Mouse (Mus musculus) kidney, postnatal 0 days (tissue): ENCODE data around the gene Spata20. TPM values are rescaled to one million over a fixed set of nuclear protein-coding genes. Genes with fewer than 3 reads are reported as not detected.

ENCODE experiments used
- ATAC-seq: fragments of 200-750 bp; cut with Nextera tagmentation; replicated peaks from 2 replicates; pipeline ENCODE4 v1.8.0; 2017; ENCODE audit warnings: low read depth, moderate number of reproducible peaks, moderate TSS enrichment, moderate library complexity; ENCODE audit not compliant: low FRiP score
- DNase-seq: peaks from one replicate; pipeline ENCODE4 v3.0.0-alpha.2; 2016; ENCODE audit warnings: low spot score
- H3K27ac ChIP-seq: fragments of 300-500 bp; sonication (generic); 2 replicates; pipeline ENCODE4 v1.5.1; 2014; ENCODE audit warnings: mild to moderate bottlenecking
- H3K27me3 ChIP-seq: fragments of 300-500 bp; sonication (generic); 2 replicates; pipeline ENCODE4 v1.6.1; 2014; ENCODE audit warnings: low read length, mixed read lengths; ENCODE audit not compliant: insufficient read depth
- H3K36me3 ChIP-seq: fragments of 300-500 bp; sonication (generic); 2 replicates; pipeline ENCODE4 v1.6.1; 2014; ENCODE audit warnings: low read length, mixed read lengths; ENCODE audit not compliant: insufficient read depth
- H3K4me1 ChIP-seq: fragments of 300-500 bp; sonication (generic); replicated peaks from 2 replicates; pipeline ENCODE4 v1.6.1; 2014; ENCODE audit warnings: antibody characterized with exemption, low read length, mixed read lengths; ENCODE audit not compliant: insufficient read depth
- H3K4me2 ChIP-seq: fragments of 300-500 bp; sonication (generic); 2 replicates; pipeline ENCODE4 v1.6.1; 2014; ENCODE audit warnings: mild to moderate bottlenecking, low read length, moderate library complexity, mixed read lengths
- H3K4me3 ChIP-seq: fragments of 300-500 bp; sonication (generic); replicated peaks from 2 replicates; pipeline ENCODE4 v1.5.1; 2014; ENCODE audit warnings: low read depth, low read length
- H3K9ac ChIP-seq: fragments of 300-500 bp; sonication (generic); 2 replicates; pipeline ENCODE4 v1.6.1; 2014; ENCODE audit warnings: low read depth, low read length
- H3K9me3 ChIP-seq: fragments of 300-500 bp; sonication (generic); replicated peaks from 2 replicates; pipeline ENCODE4 v1.6.1; 2016; ENCODE audit warnings: low read length, inconsistent platforms, mixed read lengths
- CTCF ChIP-seq: IDR thresholded peaks from 2 replicates; pipeline ENCODE4 v1.5.1; 2016; ENCODE audit warnings: antibody characterized with exemption, low read depth, mild to moderate bottlenecking, moderate library complexity
- WGBS: fragments of 180-500 bp; shearing (Covaris S2); extraction: QIAGEN DNeasy Blood & Tissue Kit; methylation state at CpG from one replicate; pipeline ENCODE4 v1.1.7; 2014; 5-methylcytosine and 5-hydroxymethylcytosine counted together
- polyA plus RNA-seq: library from polyadenylated mRNA; unstranded; fragments of >200 nt; fragmentation: Nextera tagmentation; extraction: Ambion mirVana; gene quantifications from 2 replicates; pipeline ENCODE4 v1.2.1, GENCODE M21; 2015

Spata20 gene
- polyA plus RNA-seq, 1 experiment from 2014 or later: not detected

GRCm38 (mm10) chr11:94475722-94476121 lies 10.3 kb downstream of the Spata20 start:
- DNase-seq (no peak), ATAC-seq (no peak)
- no peak for TF ChIP-seq CTCF
- Histone ChIP-seq H3K4me3 (no peak overlapping the region), H3K36me3 (no peaks in the 10 kb centered on the region), H3K9ac (no peak overlapping the region), H3K27me3 (0 out of 2 replicates have a peak, but pooled peaks cover 3% of the 10 kb centered on the region), H3K4me1 (peaks cover 21% of the 10 kb centered on the region; the same call in 1 of the 2 replicates), H3K9me3 (no peaks in the 10 kb centered on the region), H3K4me2 (no peak overlapping the region), H3K27ac (no peak overlapping the region)
- 17% methylated on average over 11 of the region's 11 CpGs for WGBS

GRCm38 (mm10) chr11:94474544-94474910 lies 11.5 kb downstream of the Spata20 start:
- ATAC-seq (peak; percentile 31; the same call in 1 of the 2 replicates), DNase-seq (no peak)
- WGBS: 0% methylated on average over 11 of the region's 11 CpGs
- Histone ChIP-seq H3K9me3 (no peaks in the 10 kb centered on the region), H3K27ac (no peak overlapping the region), H3K36me3 (no peaks in the 10 kb centered on the region), H3K27me3 (0 out of 2 replicates have a peak, but pooled peaks cover 3% of the 10 kb centered on the region), H3K9ac (no peak overlapping the region), H3K4me2 (peak overlapping the region; percentile 86), H3K4me1 (peaks cover 23% of the 10 kb centered on the region; the same call in 1 of the 2 replicates), H3K4me3 (peak overlapping the region; percentile 74)
- TF ChIP-seq CTCF: no peak

GRCm38 (mm10) chr11:94473707-94474543 lies 12.1 kb downstream of the Spata20 start, which contains the start of gene Cacna1g:
Gene Cacna1g (minus strand): TSS chr11:94474198.
- no peak for TF ChIP-seq CTCF
- peaks cover 29% of the 10 kb centered on the region for H3K4me1 ChIP-seq
- peak within 1 kb of the TSS; percentile 74 for H3K4me3 ChIP-seq

GRCm38 (mm10) chr11:94472916-94473706 lies 12.9 kb downstream of the Spata20 start:
- ATAC-seq (0 out of 2 replicates have a peak, but pooled peaks have one; percentile 6), DNase-seq (no peak)
- no peaks in the 10 kb centered on the region for H3K36me3 ChIP-seq
- WGBS: 1% methylated on average over 37 of the region's 52 CpGs
- peaks cover 31% of the 10 kb centered on the region for H3K4me1 ChIP-seq
- 0 out of 2 replicates have a peak, but pooled peaks cover 3% of the 10 kb centered on the region for H3K27me3 ChIP-seq
- peak overlapping the region; percentile 74 for H3K4me3 ChIP-seq
- no peaks in the 10 kb centered on the region for H3K9me3 ChIP-seq
- H3K27ac ChIP-seq: 0 out of 2 replicates have a peak overlapping the region, but pooled peaks have one; percentile 64
- peak overlapping the region; percentile 86 for H3K4me2 ChIP-seq
- TF ChIP-seq CTCF: no peak
- peak overlapping the region; percentile 71 for H3K9ac ChIP-seq

More at GRCm38 (mm10) chr11:94473707-94474543, 12.1 kb downstream of the Spata20 start, which contains the start of gene Cacna1g:
- ATAC-seq: peak; percentile 84
- under 1% methylated on average over 40 of the region's 71 CpGs for WGBS
- Histone ChIP-seq H3K27ac (0 out of 2 replicates have a peak within 1 kb of the TSS, but pooled peaks have one; percentile 64), H3K27me3 (0 out of 2 replicates have a peak, but pooled peaks cover 3% of the 10 kb centered on the region), H3K4me2 (peak within 1 kb of the TSS; percentile 86), H3K9ac (peak within 1 kb of the TSS; percentile 71), H3K36me3 (no peaks in the 10 kb centered on the region), H3K9me3 (no peaks in the 10 kb centered on the region)
- peak; percentile 96 for DNase-seq

DNA sequence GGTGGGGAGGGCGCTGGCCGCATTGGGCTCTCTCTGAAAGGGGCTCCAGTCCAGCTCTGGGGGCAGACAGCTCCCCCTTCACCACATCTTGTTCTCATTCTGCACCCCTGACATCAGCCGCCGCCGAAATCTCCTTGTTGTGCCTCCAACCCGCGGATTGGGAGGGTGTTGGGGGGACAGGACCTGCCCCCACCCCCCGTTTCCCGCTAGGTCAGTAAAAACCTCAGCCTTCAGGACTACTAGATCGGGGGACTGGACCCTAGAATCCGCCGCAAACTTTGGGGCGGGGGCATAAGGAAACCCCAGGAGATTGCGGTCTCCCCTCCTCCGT lies 13.4 kb downstream of the Spata20 start:
- 0% methylated on average over 15 of the region's 15 CpGs for WGBS
- Histone ChIP-seq H3K27ac (no peak overlapping the region), H3K4me3 (peak overlapping the region; percentile 74), H3K4me1 (peaks cover 35% of the 10 kb centered on the region), H3K9ac (peak overlapping the region; percentile 71; the same call in 1 of the 2 replicates), H3K4me2 (peak overlapping the region; percentile 86), H3K36me3 (no peaks in the 10 kb centered on the region), H3K9me3 (no peaks in the 10 kb centered on the region), H3K27me3 (0 out of 2 replicates have a peak, but pooled peaks cover 3% of the 10 kb centered on the region)
- no peak for DNase-seq
- ATAC-seq: no peak
- TF ChIP-seq CTCF: no peak
